Mouse (Mus musculus) kidney, postnatal 4 days (tissue): ENCODE data around the gene Myo5a.
"Not testable (repeated sequence)": the region's sequence is repeated elsewhere in the genome, so short reads cannot be mapped to it uniquely, and the experiment has no call there.

Source experiments
- DNase-seq, 2 experiments: peaks; one replicate each; pipeline ENCODE4 v3.0.0; 2021; ENCODE audit warnings: mixed read lengths in 2 of 2

The Myo5a gene

GRCm38 (mm10) chr9:75209246-75209645 is 138.4 kb downstream of the Myo5a start:
- DNase-seq = no peak

GRCm38 (mm10) chr9:75210269-75210668 is 139.5 kb downstream of the Myo5a start:
- DNase-seq = no peak

- no peak for DNase-seq
These were observed 144.1 kb downstream of the Myo5a start for GRCm38 (mm10) chr9:75214743-75215413.

GRCm38 (mm10) chr9:75219942-75220341 is 149.1 kb downstream of the Myo5a start:
- DNase-seq = no peak

- DNase-seq = peak in 1 of 2 experiments; percentile 24
These were observed 150.8 kb downstream of the Myo5a start for GRCm38 (mm10) chr9:75221420-75222287.

- peak; percentile 74 to 83 for DNase-seq
These were observed 161.3 kb downstream of the Myo5a start, which contains the start of gene Myo5c for GRCm38 (mm10) chr9:75231841-75232746. Gene Myo5c, plus strand, starts transcription at chr9:75232020.

- no peak for DNase-seq
These were observed 162.0 kb downstream of the Myo5a start for GRCm38 (mm10) chr9:75232860-75233259.

GRCm38 (mm10) chr9:75234271-75234741 is 163.5 kb downstream of the Myo5a start:
- DNase-seq = no peak

GRCm38 (mm10) chr9:75234983-75235627 is 164.3 kb downstream of the Myo5a start:
- no peak for DNase-seq

- no peak for DNase-seq
These were observed 164.9 kb downstream of the Myo5a start for GRCm38 (mm10) chr9:75235696-75236095.

GRCm38 (mm10) chr9:75236416-75237308 is 165.8 kb downstream of the Myo5a start:
- DNase-seq = no peak

GRCm38 (mm10) chr9:75238179-75238578 is 167.4 kb downstream of the Myo5a start:
- DNase-seq = no peak

GRCm38 (mm10) chr9:75243052-75243451 is 172.2 kb downstream of the Myo5a start:
- DNase-seq = no peak

GRCm38 (mm10) chr9:75243730-75244406 is 173.1 kb downstream of the Myo5a start:
- no peak for DNase-seq

- no peak for DNase-seq
These were observed 173.7 kb downstream of the Myo5a start for GRCm38 (mm10) chr9:75244527-75244926.

- DNase-seq = no peak
These were observed 175.5 kb downstream of the Myo5a start for GRCm38 (mm10) chr9:75246080-75246930.

GRCm38 (mm10) chr9:75247870-75248269 is 177.1 kb downstream of the Myo5a start:
- no peak for DNase-seq

GRCm38 (mm10) chr9:75248359-75248758 is 177.5 kb downstream of the Myo5a start:
- DNase-seq = no peak

- DNase-seq = no peak
These were observed 178.1 kb downstream of the Myo5a start for GRCm38 (mm10) chr9:75248874-75249273.

- not testable (repeated sequence) for DNase-seq
These were observed 182.3 kb downstream of the Myo5a start for GRCm38 (mm10) chr9:75253158-75253557.
